ENCODE assay signal across 8 mouse cellular contexts in genomic region chr17:55932635-55933034, GRCm38 (mm10). TPM values are rescaled to one million over a fixed set of nuclear protein-coding genes. Genes with fewer than 3 reads are reported as not detected.
DNase-seq lines count a peak whose midpoint lies in the region; ATAC-seq lines count a peak whose summit lies in the region.

No protein-coding gene starts in this region.

- peak overlapping the region; percentile 78 for H3K4me3 ChIP-seq in heart, embryonic 16.5 days (ENCODE audit: low read length)
- H3K4me3 ChIP-seq in hindbrain, embryonic 14.5 days (replicated peaks; ENCODE audit: low read length), result peak overlapping the region; percentile 53
- H3K4me3 ChIP-seq in midbrain, embryonic 12.5 days, result peak overlapping the region; percentile 57

- intact Hi-C loops in left cerebral cortex, postnatal 36 days (cut with DNase I), result no loop called here

- DNase-seq in heart, adult 9 months (ENCODE audit: low spot score in 2 of 2), result no peak
- DNase-seq in c-Kit-positive CD71-positive TER-119-negative erythroid progenitor cells, embryonic 14.5 days (ENCODE audit: low read depth), result peak; percentile 74
- no peak for DNase-seq in hindbrain, embryonic 14.5 days (ENCODE audit: low spot score)
- no peak for DNase-seq in left cerebral cortex, postnatal 36 days (ENCODE audit: low spot score in 2 of 2)
- no peak for DNase-seq in MN1 (ENCODE audit: low spot score)

- ATAC-seq in heart, embryonic 16.5 days (replicated peaks; ENCODE audit: extremely low read depth, insufficient read depth, low FRiP score), result no peak
- 0 out of 2 replicates have a peak, but pooled peaks have one; percentile 9 for ATAC-seq in hindbrain, embryonic 14.5 days (ENCODE audit: low FRiP score)
- no peak for ATAC-seq in midbrain, embryonic 12.5 days (ENCODE audit: low FRiP score, low read depth)
- no peak for ATAC-seq in monocyte, adult 5-6 weeks (replicated peaks; ENCODE audit: insufficient number of reproducible peaks, low FRiP score, low TSS enrichment, poor library complexity, severe bottlenecking)

- H3K27me3 ChIP-seq in heart, embryonic 16.5 days (ENCODE audit: control insufficient read depth, insufficient read depth, low read length), result no peaks in the 10 kb centered on the region
- no peaks in the 10 kb centered on the region for H3K27me3 ChIP-seq in hindbrain, embryonic 14.5 days (ENCODE audit: control insufficient read depth, insufficient read depth, low read length)
- H3K27me3 ChIP-seq in midbrain, embryonic 12.5 days, result no peaks in the 10 kb centered on the region

- no peaks in the 10 kb centered on the region for H3K36me3 ChIP-seq in heart, embryonic 16.5 days (ENCODE audit: control insufficient read depth, insufficient read depth)
- no peaks in the 10 kb centered on the region for H3K36me3 ChIP-seq in hindbrain, embryonic 14.5 days (replicated peaks; ENCODE audit: control insufficient read depth, insufficient read depth)
- H3K36me3 ChIP-seq in midbrain, embryonic 12.5 days, result no peaks in the 10 kb centered on the region

- H3K4me1 ChIP-seq in heart, embryonic 16.5 days (ENCODE audit: control insufficient read depth, insufficient read depth, low read length), result 0 out of 2 replicates have a peak, but pooled peaks cover 2% of the 10 kb centered on the region
- no peaks in the 10 kb centered on the region; the same call in 1 of the 2 replicates for H3K4me1 ChIP-seq in hindbrain, embryonic 14.5 days (replicated peaks; ENCODE audit: control insufficient read depth, insufficient read depth, low read length)
- H3K4me1 ChIP-seq in midbrain, embryonic 12.5 days, result peaks cover 4% of the 10 kb centered on the region

- 63% methylated on average over 2 of the region's 2 CpGs for WGBS in heart, embryonic 16.5 days
- 80% methylated on average over 2 of the region's 2 CpGs for WGBS in hindbrain, embryonic 14.5 days
- WGBS in midbrain, embryonic 12.5 days, result 71% methylated on average over 2 of the region's 2 CpGs

- no peak overlapping the region for H3K27ac ChIP-seq in heart, embryonic 16.5 days (ENCODE audit: low read length)
- H3K27ac ChIP-seq in hindbrain, embryonic 14.5 days, result no peak overlapping the region; the same call in 1 of the 2 replicates
- H3K27ac ChIP-seq in midbrain, embryonic 12.5 days (replicated peaks), result no peak overlapping the region

- no peak overlapping the region for H3K9ac ChIP-seq in heart, embryonic 16.5 days (ENCODE audit: low read length)
- H3K9ac ChIP-seq in hindbrain, embryonic 14.5 days, result peak overlapping the region; percentile 80
- no peak overlapping the region for H3K9ac ChIP-seq in midbrain, embryonic 12.5 days (replicated peaks)

- H3K9me3 ChIP-seq in heart, embryonic 16.5 days (replicated peaks; ENCODE audit: control insufficient read depth, low read length), result peaks cover 7% of the 10 kb centered on the region
- H3K9me3 ChIP-seq in hindbrain, embryonic 14.5 days (ENCODE audit: control insufficient read depth, low read length), result peaks cover 8% of the 10 kb centered on the region
- 0 out of 2 replicates have a peak, but pooled peaks cover 7% of the 10 kb centered on the region for H3K9me3 ChIP-seq in midbrain, embryonic 12.5 days

- peak overlapping the region; percentile 93 for H3K4me2 ChIP-seq in heart, embryonic 16.5 days (ENCODE audit: low read depth, low read length)
- peak overlapping the region; percentile 75 for H3K4me2 ChIP-seq in hindbrain, embryonic 14.5 days (replicated peaks)
- peak overlapping the region; percentile 72 for H3K4me2 ChIP-seq in midbrain, embryonic 12.5 days (replicated peaks)

RNA-seq across cellular contexts. Expression of gene Zfp119b, which starts 16.7 kb away (rescaled TPM):
- polyA plus RNA-seq in heart, embryonic 16.5 days (2015; fragmentation: Nextera tagmentation; extraction: Ambion mirVana), result 4.9 and 6.5 TPM in 2 replicates
- 9.4 and 10.5 TPM in 2 replicates for polyA plus RNA-seq in hindbrain, embryonic 14.5 days (2014; fragmentation: Nextera tagmentation; extraction: Ambion mirVana)
- polyA plus RNA-seq in midbrain, embryonic 12.5 days (2016; fragmentation: Nextera tagmentation; extraction: Ambion mirVana), result 6.1 and 6.3 TPM in 2 replicates
- total RNA-seq in left cerebral cortex, postnatal 36 days (2021), result 1 to 10 TPM; 3.5 to 3.8 TPM
- 8.4 to 18.6 TPM (median 15.6 TPM) in 3 replicates for total RNA-seq in monocyte, adult 5-6 weeks (2017)

RNA-seq across cellular contexts. Expression of gene Ebi3, which starts 19.8 kb away (rescaled TPM):
- polyA plus RNA-seq in heart, embryonic 16.5 days (2015; fragmentation: Nextera tagmentation; extraction: Ambion mirVana), result 1.4 and 1.7 TPM in 2 replicates
- polyA plus RNA-seq in hindbrain, embryonic 14.5 days (2014; fragmentation: Nextera tagmentation; extraction: Ambion mirVana), result 5.6 and 8.1 TPM in 2 replicates
- 3.2 and 3.8 TPM in 2 replicates for polyA plus RNA-seq in midbrain, embryonic 12.5 days (2016; fragmentation: Nextera tagmentation; extraction: Ambion mirVana)
- total RNA-seq in left cerebral cortex, postnatal 36 days (2021), result 1 to 10 TPM; 1.9 to 2.0 TPM
- 22.4 to 32.2 TPM (median 26.5 TPM) in 3 replicates for total RNA-seq in monocyte, adult 5-6 weeks (2017)

RNA-seq across cellular contexts. Expression of gene Yju2, which starts 26.3 kb away (rescaled TPM):
- polyA plus RNA-seq in heart, embryonic 16.5 days (2015; fragmentation: Nextera tagmentation; extraction: Ambion mirVana), result 18.4 and 19.3 TPM in 2 replicates
- polyA plus RNA-seq in hindbrain, embryonic 14.5 days (2014; fragmentation: Nextera tagmentation; extraction: Ambion mirVana), result 15.9 and 18.1 TPM in 2 replicates
- 28.7 and 29.4 TPM in 2 replicates for polyA plus RNA-seq in midbrain, embryonic 12.5 days (2016; fragmentation: Nextera tagmentation; extraction: Ambion mirVana)
- 10 to 100 TPM; 14.1 to 15.8 TPM for total RNA-seq in left cerebral cortex, postnatal 36 days (2021)
- total RNA-seq in monocyte, adult 5-6 weeks (2017), result 14.7 to 16.4 TPM (median 16.4 TPM) in 3 replicates

RNA-seq across cellular contexts. Expression of gene Shd, which starts 37.6 kb away (rescaled TPM):
- polyA plus RNA-seq in heart, embryonic 16.5 days (2015; fragmentation: Nextera tagmentation; extraction: Ambion mirVana), result 6.6 and 6.9 TPM in 2 replicates
- 149 and 167 TPM in 2 replicates for polyA plus RNA-seq in hindbrain, embryonic 14.5 days (2014; fragmentation: Nextera tagmentation; extraction: Ambion mirVana)
- polyA plus RNA-seq in midbrain, embryonic 12.5 days (2016; fragmentation: Nextera tagmentation; extraction: Ambion mirVana), result 123 and 131 TPM in 2 replicates
- total RNA-seq in left cerebral cortex, postnatal 36 days (2021), result 10 to 100 TPM; 34.0 to 42.4 TPM
- total RNA-seq in monocyte, adult 5-6 weeks (2017), result not detected in 3 replicates

RNA-seq across cellular contexts. Expression of gene Zfp959, which starts 40.7 kb away (rescaled TPM):
- polyA plus RNA-seq in heart, embryonic 16.5 days (2015; fragmentation: Nextera tagmentation; extraction: Ambion mirVana), result 9.2 and 10.1 TPM in 2 replicates
- polyA plus RNA-seq in hindbrain, embryonic 14.5 days (2014; fragmentation: Nextera tagmentation; extraction: Ambion mirVana), result 14.0 and 16.1 TPM in 2 replicates
- polyA plus RNA-seq in midbrain, embryonic 12.5 days (2016; fragmentation: Nextera tagmentation; extraction: Ambion mirVana), result 15.7 and 16.7 TPM in 2 replicates
- total RNA-seq in left cerebral cortex, postnatal 36 days (2021), result 1 to 10 TPM; 6.5 to 7.7 TPM
- 19.0 to 38.3 TPM (median 29.2 TPM) in 3 replicates for total RNA-seq in monocyte, adult 5-6 weeks (2017)
